Mouse (Mus musculus) c-Kit-negative CD71-positive TER-119-positive erythroid progenitor cells, embryonic 14.5 days (primary cell): Measurements from ENCODE around the gene Cadps2.

Experiments
- DNase-seq: peaks from one replicate; pipeline ENCODE4 v3.0.0-alpha.2; 2013; ENCODE audit warnings: low read depth, low spot score

The Cadps2 gene

GRCm38 (mm10) chr6:23252196-23253135, 586.8 kb downstream of the Cadps2 start:
- DNase-seq, result no peak

GRCm38 (mm10) chr6:23251431-23251830, 587.8 kb downstream of the Cadps2 start:
- DNase-seq, result no peak

GRCm38 (mm10) chr6:23250288-23250955, 588.8 kb downstream of the Cadps2 start:
- DNase-seq, result no peak

DNA sequence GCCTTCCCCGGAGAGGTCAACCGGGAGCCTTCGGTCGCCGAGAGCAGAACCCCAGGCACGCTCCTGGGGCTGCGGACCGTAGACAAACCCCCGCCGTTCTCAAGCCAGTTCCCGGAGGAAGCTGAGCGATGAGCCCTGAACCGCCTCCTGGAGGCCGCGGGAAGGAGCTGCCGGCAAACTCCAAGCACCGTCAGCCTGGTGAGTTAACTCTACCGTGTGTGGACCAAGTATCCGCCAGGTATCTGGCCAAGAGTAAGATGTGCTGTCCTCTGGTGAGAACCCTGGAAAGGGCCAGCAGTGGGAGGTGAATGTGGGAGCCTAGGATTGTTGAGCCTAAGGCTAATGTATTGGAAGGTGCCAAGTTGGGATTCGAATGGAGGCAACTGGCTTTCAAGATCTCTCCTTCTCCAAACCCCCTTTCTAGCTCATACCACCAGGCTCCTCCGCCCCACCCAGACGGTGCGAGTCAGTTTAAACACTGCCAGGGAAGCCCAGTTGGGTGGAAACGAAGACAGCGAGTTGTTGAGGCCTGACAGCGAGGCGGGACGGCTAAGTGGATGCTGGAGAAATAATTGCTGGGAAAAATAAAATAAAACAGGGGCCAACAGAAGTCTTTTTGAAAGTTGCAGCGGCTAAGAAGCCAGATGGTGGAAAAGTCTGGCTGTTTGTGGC, 589.5 kb downstream of the Cadps2 start:
- no peak for DNase-seq

GRCm38 (mm10) chr6:23249053-23249401, 590.2 kb downstream of the Cadps2 start:
- DNase-seq, result no peak

- DNase-seq, result no peak
These were observed 590.7 kb downstream of the Cadps2 start, which contains the start of gene Fezf1 for GRCm38 (mm10) chr6:23248313-23249052. Fezf1 (minus strand) TSS chr6:23248362.

GRCm38 (mm10) chr6:23247512-23248312, 591.5 kb downstream of the Cadps2 start:
- DNase-seq, result no peak

DNA sequence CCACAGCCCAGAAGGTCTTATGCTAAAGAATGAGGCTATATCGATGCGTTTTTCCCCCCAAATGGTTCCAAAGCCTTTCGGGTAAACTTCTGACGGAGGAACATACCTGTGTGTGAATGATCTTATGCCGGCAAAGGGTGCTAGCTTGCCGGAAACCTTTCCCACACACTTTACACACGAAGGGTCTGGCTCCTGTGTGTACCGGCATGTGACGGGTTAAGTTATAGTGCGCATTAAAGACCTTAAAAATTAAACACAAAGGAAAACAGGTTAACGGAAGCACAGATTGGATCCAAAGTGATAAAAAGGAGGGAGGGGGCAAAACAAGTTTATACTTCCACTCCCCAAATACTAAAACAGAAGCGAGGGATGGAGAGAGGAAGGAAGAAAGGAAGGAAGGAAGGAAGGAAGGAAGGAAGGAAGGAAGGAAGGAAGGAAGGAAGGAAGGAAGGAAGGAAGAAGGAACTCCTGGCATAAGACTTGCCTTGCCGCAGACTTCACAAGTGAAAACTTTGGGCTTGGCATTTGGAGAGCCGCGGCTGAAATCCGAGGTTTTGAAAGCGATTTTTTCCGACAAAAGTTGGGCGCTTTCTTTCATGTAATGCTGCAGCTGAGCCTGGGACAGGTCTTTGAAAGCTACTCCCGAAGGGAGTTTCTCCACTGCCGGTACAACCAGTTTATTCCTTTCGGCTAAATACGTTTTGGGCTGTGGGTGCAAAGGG, 592.3 kb downstream of the Cadps2 start:
- DNase-seq, result no peak

DNA sequence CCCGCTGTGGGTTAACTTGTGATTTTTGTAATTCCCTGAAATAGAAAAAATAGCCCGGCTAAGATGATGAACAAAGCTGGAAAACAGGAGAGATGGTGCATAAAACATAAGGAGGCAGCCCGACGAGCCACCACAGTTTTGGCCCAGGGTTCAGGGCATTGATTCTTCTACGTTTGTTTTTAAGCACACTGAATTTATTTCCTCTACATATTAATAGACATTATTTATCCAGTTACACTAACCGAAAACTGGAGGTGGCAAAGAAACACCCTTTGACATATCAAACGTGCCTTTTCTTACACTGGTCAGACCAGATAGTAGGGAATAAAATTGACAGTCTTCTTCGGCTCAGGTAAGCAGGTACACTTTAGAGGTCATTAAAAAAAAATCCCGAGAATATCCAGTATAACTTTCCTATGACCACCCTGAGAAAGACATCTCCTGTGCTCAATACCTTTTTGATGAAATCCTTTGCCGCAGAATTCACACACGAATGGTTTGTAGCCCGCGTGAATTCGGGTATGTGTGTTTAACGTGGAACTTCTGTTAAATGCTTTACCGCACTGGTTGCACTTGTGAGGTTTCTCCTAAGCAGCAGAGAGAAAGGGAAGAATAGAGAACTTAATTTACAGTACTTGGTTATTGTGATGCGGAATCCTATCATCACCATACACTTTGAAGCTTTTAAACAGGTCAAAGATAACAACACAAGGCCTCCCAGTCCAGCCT, 593.0 kb downstream of the Cadps2 start:
- DNase-seq, result no peak

DNA sequence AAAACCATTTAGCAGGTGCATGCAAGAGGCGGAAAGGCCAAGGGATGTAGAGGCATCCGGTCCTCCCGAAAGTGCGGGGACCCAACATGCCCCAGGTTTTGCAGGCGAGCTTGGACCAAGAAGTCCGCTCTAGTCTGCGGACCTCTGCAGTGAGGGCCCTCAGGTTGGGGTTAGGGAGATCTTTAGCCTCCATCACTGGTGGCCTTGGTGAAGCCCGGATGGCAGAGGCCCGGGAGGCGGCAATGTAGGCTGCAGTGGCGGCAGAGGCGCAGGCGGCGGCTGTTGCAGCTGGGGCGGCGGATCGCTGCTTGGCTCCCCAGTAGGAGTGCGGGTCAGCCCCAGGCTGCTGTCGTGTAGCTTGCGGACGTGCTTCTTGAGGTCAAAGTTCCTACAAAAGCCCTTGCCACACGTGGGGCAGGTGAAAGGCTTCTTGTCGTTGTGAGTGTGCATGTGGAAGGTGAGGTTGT, 593.6 kb downstream of the Cadps2 start:
- DNase-seq, result no peak

- no peak for DNase-seq
These were observed 594.1 kb downstream of the Cadps2 start for GRCm38 (mm10) chr6:23245121-23245520.

DNA sequence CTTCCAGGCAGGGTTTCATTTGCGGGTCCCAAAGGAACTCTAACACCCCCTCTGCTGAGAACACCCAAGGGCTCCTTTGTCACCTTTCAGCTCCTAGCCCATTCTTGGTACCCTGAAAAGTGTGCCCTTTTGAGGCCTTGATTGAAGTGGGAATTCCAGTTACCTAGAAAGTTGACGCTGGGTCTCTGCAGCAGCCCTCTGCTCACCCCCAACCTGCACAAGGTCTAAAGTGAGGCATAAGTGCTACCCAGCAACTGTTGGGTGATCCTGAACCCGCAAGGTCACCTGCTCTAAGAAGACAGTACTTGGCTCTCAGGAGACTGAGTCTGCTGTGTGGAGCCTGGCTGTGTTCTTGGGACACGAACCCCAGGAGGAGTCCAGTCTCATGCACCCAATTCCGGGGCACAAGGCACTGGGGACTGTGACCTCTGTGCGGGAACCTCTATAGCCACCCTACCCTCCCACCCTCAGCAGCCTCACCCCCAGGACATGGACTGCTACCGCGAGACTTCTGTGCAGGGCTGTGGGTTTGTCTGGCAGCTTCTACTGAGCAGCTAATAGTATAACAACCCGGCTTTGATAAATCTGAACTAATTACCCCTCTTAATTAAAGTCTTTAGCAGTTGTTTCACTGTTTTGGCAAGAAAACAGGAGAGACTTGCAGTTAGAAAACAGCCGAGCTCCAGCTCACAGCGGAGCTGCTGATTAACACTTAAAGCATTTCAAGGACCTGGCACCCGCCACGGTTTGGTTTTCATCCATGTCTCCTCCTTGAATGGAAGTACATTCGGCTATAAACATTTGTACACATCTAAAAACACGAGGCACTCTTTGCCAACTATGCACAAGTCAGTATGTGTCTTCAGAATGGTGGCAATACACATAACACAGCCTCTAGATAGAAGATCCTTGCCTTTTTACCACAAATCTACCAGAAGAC, 595.1 kb downstream of the Cadps2 start:
- no peak for DNase-seq
